Mouse (Mus musculus): ENCODE results near the gene Ddah2. TPM values are rescaled to one million over a fixed set of nuclear protein-coding genes. Genes with fewer than 3 reads are reported as not detected.

Gene Ddah2
- polyA plus RNA-seq, 1 experiment from 2014 or later, result 168 TPM

- no peak overlapping the region for H3K4me2 ChIP-seq
- H3K4me3 ChIP-seq, result no peak overlapping the region
- H3K9ac ChIP-seq, result no peak overlapping the region
- no peak for ATAC-seq (replicated peaks; ENCODE audit: insufficient number of reproducible peaks, insufficient read depth, low FRiP score, low read depth)
- peaks cover 41% of the 10 kb centered on the region for H3K4me1 ChIP-seq (replicated peaks)
- no peaks in the 10 kb centered on the region for H3K27me3 ChIP-seq
- no peaks in the 10 kb centered on the region for H3K9me3 ChIP-seq (replicated peaks)
- 85% methylated on average over 7 of the region's 7 CpGs for WGBS
- peak overlapping the region; percentile 33; the same call in 1 of the 2 replicates for H3K27ac ChIP-seq
- H3K36me3 ChIP-seq, result peaks cover 63% of the 10 kb centered on the region
Observed at GRCm38 (mm10) chr17:35055691-35056495, 2.9 kb upstream of the Ddah2 start.

GRCm38 (mm10) chr17:35057090-35057489 lies 1.7 kb upstream of the Ddah2 start:
- Histone ChIP-seq H3K9ac (no peak overlapping the region), H3K27ac (no peak overlapping the region), H3K4me2 (no peak overlapping the region), H3K27me3 (no peaks in the 10 kb centered on the region), H3K9me3 (replicated peaks) (no peaks in the 10 kb centered on the region), H3K36me3 (peaks cover 73% of the 10 kb centered on the region), H3K4me1 (replicated peaks) (peaks cover 41% of the 10 kb centered on the region), H3K4me3 (no peak overlapping the region)
- no peak for ATAC-seq (replicated peaks; ENCODE audit: insufficient number of reproducible peaks, insufficient read depth, low FRiP score, low read depth)
- 77% methylated on average over 3 of the region's 3 CpGs for WGBS

- Histone ChIP-seq H3K4me3 (peak overlapping the region; percentile 73), H3K27me3 (no peaks in the 10 kb centered on the region), H3K27ac (peak overlapping the region; percentile 93), H3K9me3 (replicated peaks) (no peaks in the 10 kb centered on the region), H3K4me2 (no peak overlapping the region; the same call in 1 of the 2 replicates), H3K9ac (0 out of 2 replicates have a peak overlapping the region, but pooled peaks have one; percentile 74), H3K36me3 (peaks cover 61% of the 10 kb centered on the region), H3K4me1 (replicated peaks) (peaks cover 32% of the 10 kb centered on the region)
- WGBS, result 56% methylated on average over 9 of the region's 9 CpGs
- no peak for ATAC-seq (replicated peaks; ENCODE audit: insufficient number of reproducible peaks, insufficient read depth, low FRiP score, low read depth)
Observed at GRCm38 (mm10) chr17:35058316-35058715, 519 bp upstream of the Ddah2 start.

- H3K27ac ChIP-seq, result peak overlapping the region; percentile 93
- peaks cover 45% of the 10 kb centered on the region for H3K36me3 ChIP-seq
Observed at GRCm38 (mm10) chr17:35060071-35060470, 1.2 kb downstream of the Ddah2 start.

GRCm38 (mm10) chr17:35060737-35061297 lies 2.0 kb downstream of the Ddah2 start:
- no peaks in the 10 kb centered on the region for H3K9me3 ChIP-seq (replicated peaks)
- peaks cover 17% of the 10 kb centered on the region for H3K27me3 ChIP-seq
- WGBS, result 66% methylated on average over 22 of the region's 22 CpGs
- ATAC-seq (replicated peaks; ENCODE audit: insufficient number of reproducible peaks, insufficient read depth, low FRiP score, low read depth), result no peak
- peak overlapping the region; percentile 71 for H3K4me2 ChIP-seq
- peak overlapping the region; percentile 73 for H3K4me3 ChIP-seq
- H3K27ac ChIP-seq, result no peak overlapping the region
- peaks cover 37% of the 10 kb centered on the region for H3K36me3 ChIP-seq
- peaks cover 41% of the 10 kb centered on the region for H3K4me1 ChIP-seq (replicated peaks)
- peak overlapping the region; percentile 74; the same call in 1 of the 2 replicates for H3K9ac ChIP-seq

More at GRCm38 (mm10) chr17:35060071-35060470, 1.2 kb downstream of the Ddah2 start:
- Histone ChIP-seq H3K4me1 (replicated peaks) (peaks cover 37% of the 10 kb centered on the region), H3K4me2 (peak overlapping the region; percentile 71), H3K27me3 (peaks cover 10% of the 10 kb centered on the region), H3K4me3 (peak overlapping the region; percentile 73), H3K9me3 (replicated peaks) (no peaks in the 10 kb centered on the region), H3K9ac (peak overlapping the region; percentile 74)
- ATAC-seq (replicated peaks; ENCODE audit: insufficient number of reproducible peaks, insufficient read depth, low FRiP score, low read depth), result no peak
- 28% methylated on average over 14 of the region's 14 CpGs for WGBS

GRCm38 (mm10) chr17:35061299-35061698 lies 2.5 kb downstream of the Ddah2 start:
- 89% methylated on average over 8 of the region's 8 CpGs for WGBS
- H3K4me3 ChIP-seq, result no peak overlapping the region
- H3K9me3 ChIP-seq (replicated peaks), result no peaks in the 10 kb centered on the region
- peaks cover 41% of the 10 kb centered on the region for H3K4me1 ChIP-seq (replicated peaks)
- ATAC-seq (replicated peaks; ENCODE audit: insufficient number of reproducible peaks, insufficient read depth, low FRiP score, low read depth), result no peak
- no peak overlapping the region for H3K9ac ChIP-seq
- H3K36me3 ChIP-seq, result peaks cover 32% of the 10 kb centered on the region
- H3K27me3 ChIP-seq, result peaks cover 22% of the 10 kb centered on the region
- peak overlapping the region; percentile 71; the same call in 1 of the 2 replicates for H3K4me2 ChIP-seq
- H3K27ac ChIP-seq, result no peak overlapping the region

GRCm38 (mm10) chr17:35063466-35063865 lies 4.6 kb downstream of the Ddah2 start:
- Histone ChIP-seq H3K36me3 (peaks cover 14% of the 10 kb centered on the region; the same call in 1 of the 2 replicates), H3K27ac (no peak overlapping the region), H3K27me3 (peaks cover 43% of the 10 kb centered on the region), H3K4me1 (replicated peaks) (peaks cover 38% of the 10 kb centered on the region), H3K4me2 (no peak overlapping the region), H3K9me3 (replicated peaks) (no peaks in the 10 kb centered on the region), H3K4me3 (no peak overlapping the region), H3K9ac (no peak overlapping the region)
- no peak for ATAC-seq (replicated peaks; ENCODE audit: insufficient number of reproducible peaks, insufficient read depth, low FRiP score, low read depth)
- 82% methylated on average over 3 of the region's 3 CpGs for WGBS

GRCm38 (mm10) chr17:35064378-35064877 lies 5.6 kb downstream of the Ddah2 start:
- no peak for ATAC-seq (replicated peaks; ENCODE audit: insufficient number of reproducible peaks, insufficient read depth, low FRiP score, low read depth)
- Histone ChIP-seq H3K27ac (0 out of 2 replicates have a peak overlapping the region, but pooled peaks have one; percentile 34), H3K9me3 (replicated peaks) (no peaks in the 10 kb centered on the region), H3K4me1 (replicated peaks) (peaks cover 35% of the 10 kb centered on the region), H3K4me3 (peak overlapping the region; percentile 47), H3K27me3 (peaks cover 51% of the 10 kb centered on the region), H3K36me3 (peaks cover 13% of the 10 kb centered on the region; the same call in 1 of the 2 replicates), H3K4me2 (peak overlapping the region; percentile 78), H3K9ac (0 out of 2 replicates have a peak overlapping the region, but pooled peaks have one; percentile 34)
- WGBS, result 33% methylated on average over 10 of the region's 10 CpGs

- Histone ChIP-seq H3K27ac (0 out of 2 replicates have a peak within 1 kb of the TSS, but pooled peaks have one; percentile 34), H3K27me3 (peaks cover 51% of the 10 kb centered on the region), H3K4me2 (peak within 1 kb of the TSS; percentile 78), H3K9me3 (replicated peaks) (no peaks in the 10 kb centered on the region), H3K9ac (peak within 1 kb of the TSS; percentile 34), H3K4me3 (peak within 1 kb of the TSS; percentile 47), H3K4me1 (replicated peaks) (peaks cover 30% of the 10 kb centered on the region), H3K36me3 (peaks cover 13% of the 10 kb centered on the region; the same call in 1 of the 2 replicates)
- no peak; the same call in 1 of the 2 replicates for ATAC-seq (replicated peaks; ENCODE audit: insufficient number of reproducible peaks, insufficient read depth, low FRiP score, low read depth)
- 3% methylated on average over 48 of the region's 48 CpGs for WGBS
Observed at GRCm38 (mm10) chr17:35064951-35065947, 6.4 kb downstream of the Ddah2 start, which contains the start of gene Ly6g6c. TSS of gene Ly6g6c (plus strand) at chr17:35065388.

GRCm38 (mm10) chr17:35066084-35066483 lies 7.2 kb downstream of the Ddah2 start, which contains the start of gene Mpig6b:
TSS of gene Mpig6b (minus strand) at chr17:35066184.
- 44% methylated on average over 10 of the region's 10 CpGs for WGBS
- Histone ChIP-seq H3K27me3 (peaks cover 51% of the 10 kb centered on the region), H3K27ac (no peak within 1 kb of the TSS), H3K4me3 (peak within 1 kb of the TSS; percentile 47), H3K4me2 (peak within 1 kb of the TSS; percentile 78), H3K36me3 (peaks cover 8% of the 10 kb centered on the region; the same call in 1 of the 2 replicates), H3K9me3 (replicated peaks) (no peaks in the 10 kb centered on the region), H3K4me1 (replicated peaks) (peaks cover 26% of the 10 kb centered on the region), H3K9ac (peak within 1 kb of the TSS; percentile 34)
- no peak for ATAC-seq (replicated peaks; ENCODE audit: insufficient number of reproducible peaks, insufficient read depth, low FRiP score, low read depth)

Data from heart, embryonic 15.5 days (tissue).